Mouse (Mus musculus): Measurements from ENCODE around the gene Thpo. TPM values are rescaled to one million over a fixed set of nuclear protein-coding genes. Genes with fewer than 3 reads are reported as not detected.
A peak's percentile ranks its signal among the peaks of the same experiment; 100 is the strongest.

The Thpo gene
- polyA plus RNA-seq (2014; fragmentation: Nextera tagmentation; extraction: Ambion mirVana): 0.54 and 0.89 TPM in 2 replicates

DNA sequence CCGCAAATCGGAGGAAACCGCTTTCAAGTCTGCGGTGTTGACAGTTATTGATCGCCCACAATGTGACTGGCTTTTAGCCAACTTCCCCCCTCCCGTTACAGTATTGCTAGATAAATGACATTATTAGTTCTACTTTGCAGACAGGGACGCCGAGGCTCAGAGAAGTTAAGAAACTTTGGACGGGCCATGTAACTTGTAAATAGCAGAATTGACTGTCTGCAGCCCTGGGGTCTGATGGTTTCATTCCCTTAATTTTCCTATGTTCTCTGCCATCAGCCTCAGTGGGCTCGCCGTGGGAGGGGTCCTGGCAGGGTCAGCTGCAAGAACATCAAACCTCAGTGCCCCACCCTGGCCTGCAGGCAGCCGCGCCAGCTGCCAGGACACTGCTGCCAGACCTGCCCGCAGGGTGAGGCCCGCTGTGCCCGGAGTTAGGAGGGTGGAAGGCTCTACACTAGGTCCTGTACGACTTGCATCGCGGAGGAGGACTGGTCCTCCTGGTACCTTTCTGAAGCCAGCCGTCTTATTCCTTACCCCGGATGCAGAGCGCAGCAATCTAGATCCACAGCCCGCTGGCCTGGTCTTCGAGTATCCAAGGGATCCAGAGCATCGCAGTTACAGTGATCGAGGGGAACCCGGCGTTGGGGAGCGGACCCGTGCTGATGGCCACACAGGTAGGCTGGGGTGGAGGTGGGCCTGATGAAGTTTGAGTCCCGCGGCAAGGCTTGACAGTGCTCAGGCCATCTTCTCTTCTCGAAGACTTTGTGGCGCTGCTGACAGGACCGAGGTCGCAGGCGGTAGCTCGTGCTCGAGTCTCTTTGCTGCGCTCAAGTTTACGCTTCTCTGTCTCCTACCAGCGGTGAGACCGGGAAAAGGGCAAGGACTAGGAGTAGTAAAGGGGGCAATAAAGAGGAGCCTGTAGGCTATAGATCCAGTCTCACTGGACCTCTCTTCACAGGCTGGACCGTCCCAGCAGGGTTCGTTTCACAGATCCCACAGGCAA is at the start of gene Thpo:
TSS of gene Thpo (minus strand) at position 781 of the 1,000 bp plus-strand sequence.
- H3K27ac ChIP-seq (replicated peaks; ENCODE audit: low read depth, low read length): no peak within 1 kb of the TSS; the same call in 1 of the 2 replicates
- ATAC-seq (ENCODE audit: low read depth) (no peak), DNase-seq (ENCODE audit: low spot score) (peak; percentile 36)
- H3K9ac ChIP-seq (ENCODE audit: low read depth, low read length): peak within 1 kb of the TSS; percentile 83
- H3K27me3 ChIP-seq (replicated peaks; ENCODE audit: control insufficient read depth, insufficient read depth, low read length): peaks cover 26% of the 10 kb centered on the region
- peak within 1 kb of the TSS; percentile 98 for H3K4me2 ChIP-seq (ENCODE audit: low read depth, low read length)
- H3K4me3 ChIP-seq (ENCODE audit: low read depth, low read length): peak within 1 kb of the TSS; percentile 74
- WGBS: 6% methylated on average over 44 of the region's 45 CpGs
- no peaks in the 10 kb centered on the region for H3K9me3 ChIP-seq (ENCODE audit: control insufficient read depth, low read length)
- peaks cover 9% of the 10 kb centered on the region; the same call in 1 of the 2 replicates for H3K36me3 ChIP-seq (ENCODE audit: control insufficient read depth, insufficient read depth, low read length)
- peaks cover 7% of the 10 kb centered on the region; the same call in 1 of the 2 replicates for H3K4me1 ChIP-seq (ENCODE audit: control insufficient read depth, insufficient read depth, low read length)

DNA sequence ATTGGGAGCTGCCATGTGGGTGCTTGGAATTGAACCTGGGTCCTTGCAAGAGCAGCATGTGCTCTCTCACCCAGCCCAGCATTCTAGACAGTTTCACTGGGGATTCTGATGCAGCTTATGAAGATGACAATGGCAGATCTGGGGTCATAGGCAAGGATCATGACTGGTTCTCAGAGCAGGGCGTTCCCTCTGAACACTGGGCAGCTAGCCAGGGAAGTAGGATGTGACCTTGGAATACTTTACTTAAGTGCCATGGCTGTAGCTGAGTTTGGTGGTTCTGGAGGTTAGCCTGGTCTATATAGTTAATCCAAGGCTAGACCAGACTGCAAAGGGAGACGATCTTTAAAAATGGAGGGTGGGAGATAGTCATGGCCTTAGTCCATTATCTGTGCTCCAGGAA is 49.6 kb upstream of the Thpo start:
- Histone ChIP-seq H3K36me3 (ENCODE audit: control insufficient read depth, insufficient read depth, low read length) (no peaks in the 10 kb centered on the region), H3K27ac (replicated peaks; ENCODE audit: low read depth, low read length) (no peak overlapping the region), H3K9ac (ENCODE audit: low read depth, low read length) (no peak overlapping the region), H3K4me2 (ENCODE audit: low read depth, low read length) (no peak overlapping the region), H3K4me3 (ENCODE audit: low read depth, low read length) (no peak overlapping the region), H3K27me3 (replicated peaks; ENCODE audit: control insufficient read depth, insufficient read depth, low read length) (no peaks in the 10 kb centered on the region), H3K9me3 (ENCODE audit: control insufficient read depth, low read length) (no peaks in the 10 kb centered on the region), H3K4me1 (ENCODE audit: control insufficient read depth, insufficient read depth, low read length) (no peaks in the 10 kb centered on the region)
- ATAC-seq (ENCODE audit: low read depth) (no peak), DNase-seq (ENCODE audit: low spot score) (no peak)
- WGBS: 89% methylated on average over 2 of the region's 2 CpGs

DNA sequence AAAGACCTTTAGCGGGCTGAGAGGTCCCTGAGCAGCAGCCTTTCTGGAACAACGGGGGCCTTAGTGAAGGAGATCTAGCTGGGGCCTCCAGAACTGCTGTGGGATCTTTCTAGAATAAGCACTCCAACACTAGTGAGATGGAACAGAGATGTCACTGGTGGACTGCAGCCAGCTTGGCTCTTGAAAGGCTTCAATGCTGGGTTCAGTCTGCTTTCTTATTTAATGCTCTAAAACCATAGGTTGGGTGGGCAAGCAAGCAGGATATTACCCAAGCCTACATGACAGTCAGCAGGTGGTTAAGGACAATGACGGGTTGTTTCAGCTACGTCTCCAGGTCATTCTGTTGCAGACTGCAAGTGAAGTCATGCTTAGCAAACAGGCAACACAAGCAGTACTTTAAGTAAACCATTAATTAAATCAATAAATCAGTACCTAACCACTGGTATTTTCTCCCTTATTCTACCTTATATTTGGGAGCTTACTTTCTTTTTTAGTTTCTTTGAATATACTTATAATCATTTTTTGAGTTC is 46.9 kb upstream of the Thpo start:
- no peaks in the 10 kb centered on the region for H3K27me3 ChIP-seq (replicated peaks; ENCODE audit: control insufficient read depth, insufficient read depth, low read length)
- ATAC-seq (ENCODE audit: low read depth): no peak
- 70% methylated on average over 4 of the region's 4 CpGs for WGBS

DNA sequence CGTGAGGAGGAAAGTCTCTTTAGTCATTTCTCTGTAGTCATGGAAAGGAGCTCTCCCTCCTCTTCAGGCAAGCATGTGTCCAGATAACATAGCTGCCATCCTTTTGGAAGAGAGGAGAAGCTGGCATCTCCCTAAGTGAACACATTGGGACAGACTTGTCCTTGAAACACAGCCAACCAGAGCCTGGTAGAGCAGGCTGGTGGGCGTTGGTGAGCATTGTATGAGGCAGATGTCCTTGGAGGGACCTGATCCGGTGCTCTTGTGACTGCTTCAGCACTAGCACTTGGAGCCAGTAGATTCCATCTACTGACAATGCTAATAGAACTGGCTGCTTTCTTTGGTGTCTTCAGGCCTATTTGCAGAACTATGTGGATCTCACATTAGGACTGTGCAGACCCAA is 45.5 kb upstream of the Thpo start:
- H3K36me3 ChIP-seq (ENCODE audit: control insufficient read depth, insufficient read depth, low read length): no peaks in the 10 kb centered on the region
- H3K9me3 ChIP-seq (ENCODE audit: control insufficient read depth, low read length): no peaks in the 10 kb centered on the region
- H3K4me1 ChIP-seq (ENCODE audit: control insufficient read depth, insufficient read depth, low read length): no peaks in the 10 kb centered on the region
- H3K27ac ChIP-seq (replicated peaks; ENCODE audit: low read depth, low read length): no peak overlapping the region
- H3K27me3 ChIP-seq (replicated peaks; ENCODE audit: control insufficient read depth, insufficient read depth, low read length): no peaks in the 10 kb centered on the region
- H3K9ac ChIP-seq (ENCODE audit: low read depth, low read length): no peak overlapping the region
- H3K4me3 ChIP-seq (ENCODE audit: low read depth, low read length): no peak overlapping the region
- DNase-seq (ENCODE audit: low spot score) (no peak), ATAC-seq (ENCODE audit: low read depth) (no peak)
- 89% methylated on average over 3 of the region's 3 CpGs for WGBS
- H3K4me2 ChIP-seq (ENCODE audit: low read depth, low read length): no peak overlapping the region

More for the DNA sequence above, 46.9 kb upstream of the Thpo start:
- no peak overlapping the region for H3K27ac ChIP-seq (replicated peaks; ENCODE audit: low read depth, low read length)
- H3K4me1 ChIP-seq (ENCODE audit: control insufficient read depth, insufficient read depth, low read length): no peaks in the 10 kb centered on the region
- no peaks in the 10 kb centered on the region for H3K36me3 ChIP-seq (ENCODE audit: control insufficient read depth, insufficient read depth, low read length)
- H3K9ac ChIP-seq (ENCODE audit: low read depth, low read length): no peak overlapping the region
- no peaks in the 10 kb centered on the region for H3K9me3 ChIP-seq (ENCODE audit: control insufficient read depth, low read length)
- no peak overlapping the region for H3K4me3 ChIP-seq (ENCODE audit: low read depth, low read length)
- no peak for DNase-seq (ENCODE audit: low spot score)
- H3K4me2 ChIP-seq (ENCODE audit: low read depth, low read length): no peak overlapping the region

DNA sequence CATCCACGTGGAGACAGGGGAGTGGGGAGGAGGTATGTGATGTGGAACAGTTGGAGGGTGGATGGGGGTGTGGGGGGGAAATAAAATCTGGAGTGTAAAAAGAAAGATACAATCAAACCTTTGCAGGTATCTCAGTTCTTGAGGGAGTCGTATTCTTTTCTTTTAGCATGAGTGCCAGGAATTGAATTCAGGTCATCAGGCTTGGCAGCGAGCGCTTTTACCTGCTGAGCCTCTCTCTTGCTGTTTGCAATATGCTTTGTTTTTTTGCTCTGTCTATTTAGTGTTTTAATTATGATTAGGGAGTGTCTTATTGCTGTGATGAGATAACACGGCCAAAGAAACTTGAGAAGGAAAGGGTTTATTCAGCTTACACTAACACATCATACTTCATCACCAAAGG is 40.7 kb upstream of the Thpo start:
- ATAC-seq (ENCODE audit: low read depth): no peak
- no peak overlapping the region for H3K4me3 ChIP-seq (ENCODE audit: low read depth, low read length)
- 70% methylated on average over 5 of the region's 5 CpGs for WGBS

DNA sequence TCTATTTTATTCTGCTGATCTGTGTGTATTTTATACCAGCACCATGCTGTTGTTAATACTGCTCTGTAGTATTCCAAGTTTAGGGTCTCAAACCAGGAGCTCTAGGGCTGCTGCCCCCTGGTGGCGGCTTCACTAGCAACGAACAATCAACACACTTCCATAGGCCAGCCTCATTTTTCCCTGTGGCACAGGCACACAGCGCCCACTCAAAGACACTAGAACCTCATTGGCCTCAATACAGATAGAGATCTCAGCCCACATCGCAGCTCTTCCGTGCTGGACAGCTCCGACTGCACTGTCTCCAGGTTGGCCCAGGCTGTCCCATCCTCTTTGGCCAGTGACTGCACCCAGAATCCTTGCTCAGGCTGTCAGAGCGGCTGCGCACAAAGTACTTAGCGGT is 30.9 kb upstream of the Thpo start:
- Histone ChIP-seq H3K4me1 (ENCODE audit: control insufficient read depth, insufficient read depth, low read length) (no peaks in the 10 kb centered on the region), H3K36me3 (ENCODE audit: control insufficient read depth, insufficient read depth, low read length) (no peaks in the 10 kb centered on the region), H3K4me3 (ENCODE audit: low read depth, low read length) (no peak overlapping the region), H3K9me3 (ENCODE audit: control insufficient read depth, low read length) (no peaks in the 10 kb centered on the region), H3K27me3 (replicated peaks; ENCODE audit: control insufficient read depth, insufficient read depth, low read length) (no peaks in the 10 kb centered on the region), H3K4me2 (ENCODE audit: low read depth, low read length) (no peak overlapping the region), H3K27ac (replicated peaks; ENCODE audit: low read depth, low read length) (no peak overlapping the region), H3K9ac (ENCODE audit: low read depth, low read length) (no peak overlapping the region)
- ATAC-seq (ENCODE audit: low read depth) (no peak), DNase-seq (ENCODE audit: low spot score) (no peak)
- 47% methylated on average over 9 of the region's 9 CpGs for WGBS

More for the DNA sequence above, 40.7 kb upstream of the Thpo start:
- H3K4me2 ChIP-seq (ENCODE audit: low read depth, low read length): no peak overlapping the region
- H3K9me3 ChIP-seq (ENCODE audit: control insufficient read depth, low read length): no peaks in the 10 kb centered on the region
- no peak overlapping the region for H3K9ac ChIP-seq (ENCODE audit: low read depth, low read length)
- no peaks in the 10 kb centered on the region for H3K4me1 ChIP-seq (ENCODE audit: control insufficient read depth, insufficient read depth, low read length)
- DNase-seq (ENCODE audit: low spot score): no peak
- H3K36me3 ChIP-seq (ENCODE audit: control insufficient read depth, insufficient read depth, low read length): no peaks in the 10 kb centered on the region
- H3K27me3 ChIP-seq (replicated peaks; ENCODE audit: control insufficient read depth, insufficient read depth, low read length): no peaks in the 10 kb centered on the region
- H3K27ac ChIP-seq (replicated peaks; ENCODE audit: low read depth, low read length): no peak overlapping the region

DNA sequence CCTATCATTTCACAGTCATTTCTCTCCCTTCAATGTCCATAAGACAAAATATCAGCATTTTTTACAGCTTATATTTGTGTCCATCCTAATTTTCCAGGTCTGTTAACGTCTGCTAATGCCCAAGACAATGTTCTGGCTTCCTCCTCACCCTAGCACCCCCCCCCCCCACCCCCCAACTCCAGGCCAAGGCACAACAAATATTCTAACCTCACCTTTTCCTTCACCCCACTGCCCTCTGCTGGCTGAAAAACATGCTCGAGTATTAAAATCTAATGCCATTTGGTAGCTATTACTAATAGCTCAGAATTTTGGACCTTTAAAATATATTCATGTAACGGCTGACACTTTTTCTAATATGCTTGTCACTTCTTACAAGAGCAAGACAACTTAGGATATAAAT is 27.4 kb upstream of the Thpo start:
- Histone ChIP-seq H3K4me3 (ENCODE audit: low read depth, low read length) (no peak overlapping the region), H3K27ac (replicated peaks; ENCODE audit: low read depth, low read length) (no peak overlapping the region), H3K36me3 (ENCODE audit: control insufficient read depth, insufficient read depth, low read length) (no peaks in the 10 kb centered on the region), H3K4me2 (ENCODE audit: low read depth, low read length) (no peak overlapping the region), H3K9me3 (ENCODE audit: control insufficient read depth, low read length) (no peaks in the 10 kb centered on the region), H3K4me1 (ENCODE audit: control insufficient read depth, insufficient read depth, low read length) (no peaks in the 10 kb centered on the region), H3K9ac (ENCODE audit: low read depth, low read length) (no peak overlapping the region), H3K27me3 (replicated peaks; ENCODE audit: control insufficient read depth, insufficient read depth, low read length) (no peaks in the 10 kb centered on the region)
- peak; percentile 27 for DNase-seq (ENCODE audit: low spot score)
- ATAC-seq (ENCODE audit: low read depth): no peak
- WGBS: 5% methylated on average over 3 of the region's 3 CpGs

DNA sequence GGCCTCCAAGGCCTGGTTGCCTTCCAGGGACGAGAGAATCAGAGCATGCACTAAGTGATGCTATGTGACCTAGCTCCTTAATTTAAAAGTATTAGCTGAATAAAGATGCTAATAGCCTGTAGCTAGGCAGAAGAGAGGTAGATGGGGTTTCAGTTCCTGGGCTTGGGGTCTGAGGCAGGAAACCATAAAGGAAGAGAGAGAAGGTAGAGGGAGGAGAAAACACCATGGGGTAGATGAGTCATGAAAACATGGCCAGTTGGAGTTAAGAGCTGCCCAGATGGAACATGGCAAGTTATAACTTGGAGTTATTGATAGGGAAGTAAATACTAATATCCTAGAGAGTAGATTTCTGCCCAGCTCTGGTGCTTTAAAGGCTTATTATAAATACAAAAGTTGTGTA is 23.1 kb upstream of the Thpo start:
- Histone ChIP-seq H3K27ac (replicated peaks; ENCODE audit: low read depth, low read length) (no peak overlapping the region), H3K4me2 (ENCODE audit: low read depth, low read length) (no peak overlapping the region), H3K4me3 (ENCODE audit: low read depth, low read length) (no peak overlapping the region), H3K9me3 (ENCODE audit: control insufficient read depth, low read length) (no peaks in the 10 kb centered on the region), H3K9ac (ENCODE audit: low read depth, low read length) (no peak overlapping the region), H3K36me3 (ENCODE audit: control insufficient read depth, insufficient read depth, low read length) (no peaks in the 10 kb centered on the region), H3K4me1 (ENCODE audit: control insufficient read depth, insufficient read depth, low read length) (no peaks in the 10 kb centered on the region), H3K27me3 (replicated peaks; ENCODE audit: control insufficient read depth, insufficient read depth, low read length) (no peaks in the 10 kb centered on the region)
- DNase-seq (ENCODE audit: low spot score): no peak
- no peak for ATAC-seq (ENCODE audit: low read depth)
- 77% methylated on average over 1 of the region's 1 CpGs for WGBS

All from embryonic facial prominence, embryonic 14.5 days (tissue).